Mouse (Mus musculus): Measurements from ENCODE around the gene 4930402H24Rik.

Gene 4930402H24Rik

GRCm38 (mm10) chr2:130728906-130729585 lies 177.2 kb downstream of the 4930402H24Rik start:
- no peak for DNase-seq (ENCODE audit: low read depth)

GRCm38 (mm10) chr2:130727752-130728151 lies 178.5 kb downstream of the 4930402H24Rik start:
- no peak for DNase-seq (ENCODE audit: low read depth)

DNA sequence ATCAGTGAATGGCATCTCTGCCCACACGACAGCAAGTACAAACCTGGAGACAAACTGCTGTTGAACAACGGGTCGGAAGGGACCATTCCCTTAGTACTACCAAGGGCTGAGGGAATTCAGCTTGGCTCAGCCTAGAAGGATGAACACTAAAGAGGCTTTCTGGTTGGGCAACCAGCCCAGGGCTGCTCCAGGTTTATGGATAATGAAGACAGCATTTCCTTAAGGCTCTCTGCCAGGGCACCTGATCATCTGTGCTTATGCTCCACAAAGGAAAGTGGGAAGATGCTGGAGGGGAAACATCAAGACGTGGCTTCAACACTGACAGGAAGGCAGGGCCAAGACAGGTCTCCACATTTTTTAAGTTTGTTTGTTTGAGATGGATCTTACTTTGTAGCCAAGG lies 181.8 kb downstream of the 4930402H24Rik start:
- DNase-seq (ENCODE audit: low read depth) = no peak

GRCm38 (mm10) chr2:130717951-130718350 lies 188.3 kb downstream of the 4930402H24Rik start:
- no peak for DNase-seq (ENCODE audit: low read depth)

GRCm38 (mm10) chr2:130707057-130707456 lies 199.1 kb downstream of the 4930402H24Rik start:
- DNase-seq (ENCODE audit: low read depth) = no peak

GRCm38 (mm10) chr2:130706602-130707001 lies 199.6 kb downstream of the 4930402H24Rik start:
- DNase-seq (ENCODE audit: low read depth) = no peak

DNA sequence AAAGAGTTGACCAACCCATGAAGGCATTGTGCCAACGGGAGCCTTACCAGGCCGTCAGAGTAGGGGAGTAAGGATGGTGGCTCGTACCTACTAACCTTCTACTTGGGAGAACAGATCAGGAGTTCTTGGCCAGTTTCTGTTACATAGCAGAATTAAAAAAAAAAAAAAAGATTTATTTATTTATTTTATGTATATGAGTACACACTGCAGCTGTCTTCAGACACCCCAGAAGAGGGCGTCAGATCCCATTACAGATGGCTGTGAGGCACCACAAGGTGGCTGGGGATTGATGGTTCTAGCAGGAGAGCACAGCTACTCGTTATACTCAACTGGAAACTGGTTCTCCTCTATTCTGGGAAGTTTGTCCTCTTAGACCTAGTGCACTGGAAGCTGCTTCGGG lies 201.0 kb downstream of the 4930402H24Rik start:
- no peak for DNase-seq (ENCODE audit: low read depth)

- no peak for DNase-seq (ENCODE audit: low read depth)
These were observed 201.9 kb downstream of the 4930402H24Rik start for GRCm38 (mm10) chr2:130704040-130705001.

DNA sequence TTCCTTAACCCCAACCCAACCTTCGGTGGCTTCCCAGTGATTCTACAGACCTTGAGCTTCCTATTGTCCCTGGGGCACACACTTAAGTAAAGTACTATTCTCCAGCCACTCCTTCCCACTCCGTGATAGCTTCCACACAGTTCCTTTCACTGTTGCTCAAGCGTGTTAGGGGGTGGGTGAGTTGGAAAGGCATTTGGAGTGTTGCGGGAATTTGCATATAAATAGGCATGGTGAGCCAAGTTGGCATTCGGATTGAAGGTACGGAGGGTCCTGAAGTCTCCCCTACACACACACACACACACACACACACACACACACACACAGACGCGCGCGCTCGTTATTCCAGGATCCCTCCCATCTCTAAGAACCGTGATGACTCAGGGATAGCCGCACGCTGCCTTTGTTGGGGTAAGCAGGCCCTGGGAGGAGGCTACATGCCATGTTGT lies 208.4 kb downstream of the 4930402H24Rik start:
- no peak for DNase-seq (ENCODE audit: low read depth)

GRCm38 (mm10) chr2:130697153-130697810 lies 208.9 kb downstream of the 4930402H24Rik start, which contains the start of gene Slc4a11:
TSS of gene Slc4a11 (minus strand) at chr2:130697519.
- no peak for DNase-seq (ENCODE audit: low read depth)

- DNase-seq (ENCODE audit: low read depth) = no peak
These were observed 209.5 kb downstream of the 4930402H24Rik start for GRCm38 (mm10) chr2:130696700-130697152.

DNA sequence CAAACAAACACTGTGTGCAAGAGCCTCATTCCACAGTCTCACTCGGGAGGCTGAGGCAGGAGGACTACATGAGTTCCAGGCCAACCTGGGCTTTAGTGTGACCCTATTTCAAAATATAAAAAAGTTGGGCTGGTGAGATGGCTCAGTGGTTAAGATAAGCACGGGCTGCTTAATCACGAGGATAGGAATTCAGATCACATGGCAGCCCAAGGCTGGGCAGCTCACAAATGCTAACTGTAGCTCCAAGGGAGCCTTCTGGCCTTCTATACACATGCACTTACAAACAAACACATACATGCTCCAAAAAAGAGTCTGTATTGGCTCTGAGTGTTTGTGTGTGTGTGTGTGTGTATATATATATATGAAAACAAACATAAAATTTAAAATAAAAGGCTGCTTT lies 212.6 kb downstream of the 4930402H24Rik start:
- no peak for DNase-seq (ENCODE audit: low read depth)

- DNase-seq (ENCODE audit: low read depth) = no peak
These were observed 217.2 kb downstream of the 4930402H24Rik start for GRCm38 (mm10) chr2:130689011-130689410.

DNA sequence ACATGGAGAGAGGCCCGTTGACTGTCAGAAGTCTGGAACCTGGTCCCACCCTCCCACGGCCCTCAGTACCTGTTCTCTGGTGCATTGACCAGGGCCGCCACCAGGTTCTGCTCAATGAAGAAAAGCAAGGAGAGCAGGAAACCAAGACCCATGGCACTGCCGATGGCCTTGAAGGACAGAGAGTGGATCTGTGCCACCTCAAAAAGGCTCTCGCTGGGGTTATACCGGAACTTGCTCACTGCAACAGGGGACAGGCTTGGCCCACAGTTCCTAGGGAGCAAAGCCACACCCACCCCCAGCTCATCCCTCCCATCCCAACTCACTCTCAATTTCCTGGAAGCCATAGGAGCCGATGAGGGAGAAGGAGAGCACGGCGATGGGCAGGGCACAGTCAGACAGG lies 220.8 kb downstream of the 4930402H24Rik start:
- DNase-seq (ENCODE audit: low read depth) = no peak

DNA sequence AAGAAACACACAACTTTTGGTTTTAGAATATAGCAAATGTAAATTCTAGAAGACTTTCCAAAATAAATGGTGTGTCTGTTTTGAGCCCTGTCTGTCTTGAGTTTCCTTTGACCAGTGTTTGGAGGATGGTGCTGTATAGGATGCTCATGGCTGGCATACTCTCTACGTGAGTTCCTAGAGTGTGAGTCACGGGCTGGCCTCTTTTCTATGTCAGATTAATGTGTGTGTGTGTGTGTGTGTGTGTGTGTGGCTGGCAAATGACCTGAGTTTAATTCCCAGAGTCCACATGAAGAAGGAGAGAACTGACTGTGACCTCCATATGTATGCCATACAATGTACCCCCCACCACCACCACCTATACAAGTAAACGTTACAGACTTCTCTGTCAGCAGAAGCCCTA lies 224.7 kb downstream of the 4930402H24Rik start:
- DNase-seq (ENCODE audit: low read depth) = no peak

GRCm38 (mm10) chr2:130679899-130680298 lies 226.3 kb downstream of the 4930402H24Rik start:
- no peak for DNase-seq (ENCODE audit: low read depth)

GRCm38 (mm10) chr2:130679154-130679553 lies 227.1 kb downstream of the 4930402H24Rik start:
- no peak for DNase-seq (ENCODE audit: low read depth)

- no peak for DNase-seq (ENCODE audit: low read depth)
These were observed 229.0 kb downstream of the 4930402H24Rik start for GRCm38 (mm10) chr2:130677211-130677610.

- peak; percentile 51 for DNase-seq (ENCODE audit: low read depth)
These were observed 238.6 kb downstream of the 4930402H24Rik start, which contains the start of gene Itpa for GRCm38 (mm10) chr2:130667559-130667958. TSS of gene Itpa (plus strand) at chr2:130667610.

GRCm38 (mm10) chr2:130664102-130664701 lies 242.0 kb downstream of the 4930402H24Rik start, which contains the start of gene Ddrgk1:
TSS of gene Ddrgk1 (minus strand) at chr2:130664659.
- peak; percentile 93 for DNase-seq (ENCODE audit: low read depth)

DNA sequence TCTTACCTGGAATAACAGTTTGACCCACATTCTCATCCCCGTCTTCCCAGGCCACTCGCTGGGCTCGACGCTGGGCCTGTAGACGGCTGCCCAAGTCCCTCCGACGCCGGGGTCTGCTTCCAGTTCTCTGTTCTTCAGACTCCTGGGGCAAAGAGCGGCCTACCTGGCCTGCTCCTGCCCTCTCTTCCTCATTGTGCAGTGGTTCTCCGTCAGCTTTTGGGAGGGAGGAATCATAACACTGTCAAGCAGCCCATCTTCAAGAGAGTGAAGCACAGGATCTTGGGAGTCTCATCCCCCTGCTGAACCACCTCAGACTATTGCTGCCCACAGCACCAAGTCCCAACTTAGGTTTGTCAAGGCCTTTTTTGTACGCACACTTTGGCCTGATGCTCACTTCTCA lies 242.9 kb downstream of the 4930402H24Rik start:
- DNase-seq (ENCODE audit: low read depth) = no peak

GRCm38 (mm10) chr2:130658530-130658929 lies 247.7 kb downstream of the 4930402H24Rik start:
- DNase-seq (ENCODE audit: low read depth) = no peak
